Mouse (Mus musculus) megakaryocyte, embryonic 14.5 days (primary cell): Measurements from ENCODE around the gene Dock2. TPM values are rescaled to one million over a fixed set of nuclear protein-coding genes. Genes with fewer than 3 reads are reported as not detected.
"Not testable (repeated sequence)": the region's sequence is repeated elsewhere in the genome, so short reads cannot be mapped to it uniquely, and the experiment has no call there.

Experiments used
- H3K27me3 ChIP-seq: replicated peaks from 2 replicates; pipeline ENCODE3; 2012; ENCODE audit warnings: inconsistent platforms
- H3K36me3 ChIP-seq: replicated peaks from 2 replicates; pipeline ENCODE3; 2012; ENCODE audit warnings: low read length, inconsistent platforms, mixed read lengths
- H3K4me1 ChIP-seq: 2 replicates; pipeline ENCODE4 v1.6.1; 2012; ENCODE audit warnings: inconsistent platforms
- H3K4me3 ChIP-seq: replicated peaks from 2 replicates; pipeline ENCODE3; 2012; ENCODE audit warnings: moderate library complexity, mild to moderate bottlenecking, inconsistent platforms
- H3K9me3 ChIP-seq: 2 replicates; pipeline ENCODE4 v1.6.1; 2012; ENCODE audit warnings: inconsistent platforms
- FLI1 ChIP-seq: IDR thresholded peaks from 2 replicates; pipeline ENCODE4 v1.6.1; 2012; ENCODE audit warnings: low read length, inconsistent platforms, mixed read lengths
- GATA1 ChIP-seq: IDR thresholded peaks from 3 replicates; pipeline ENCODE4 v1.6.1; 2012; ENCODE audit warnings: mixed read lengths, low read length, inconsistent platforms, borderline replicate concordance
- polyA plus RNA-seq: library from polyadenylated mRNA; stranded (reverse); fragments of >175 nt; gene quantifications from 2 replicates; pipeline ENCODE4 v1.2.3, GENCODE M21; 2012; ENCODE audit warnings: low replicate concordance; ENCODE audit not compliant: insufficient read depth

Gene Dock2
- polyA plus RNA-seq, 1 experiment: 15.1 TPM

DNA sequence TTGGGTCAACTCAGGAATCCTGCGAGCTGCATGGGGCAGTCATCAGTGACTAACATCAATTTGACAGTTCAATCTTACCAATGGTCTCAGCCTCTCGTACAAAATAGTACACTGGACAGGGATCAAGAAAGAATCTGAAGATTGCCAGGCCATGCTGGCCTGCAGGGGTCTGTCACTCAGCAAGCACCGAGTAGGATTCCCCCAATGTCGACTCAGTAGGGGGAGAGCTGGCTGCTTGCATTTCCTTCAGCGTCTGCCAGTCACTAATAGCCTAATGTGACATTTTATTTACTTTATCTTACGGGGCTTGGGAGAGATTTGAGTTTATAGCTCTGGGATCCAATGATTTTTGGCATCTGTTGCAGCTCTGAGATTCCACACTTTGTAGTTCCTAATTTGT lies 540.7 kb downstream of the Dock2 start:
- H3K9me3 ChIP-seq: peaks cover 5% of the 10 kb centered on the region; the same call in 1 of the 2 replicates
- no peak overlapping the region for H3K4me3 ChIP-seq
- peaks cover 59% of the 10 kb centered on the region for H3K36me3 ChIP-seq
- H3K4me1 ChIP-seq: no peaks in the 10 kb centered on the region; the same call in 1 of the 2 replicates
- TF ChIP-seq FLI1 (no peak), GATA1 (no peak)
- H3K27me3 ChIP-seq: no peaks in the 10 kb centered on the region

GRCm38 (mm10) chr11:34240252-34240651 lies 543.4 kb downstream of the Dock2 start:
- no peaks in the 10 kb centered on the region for H3K27me3 ChIP-seq
- no peak for TF ChIP-seq GATA1
- TF ChIP-seq FLI1: no peak
- H3K9me3 ChIP-seq: peaks cover 5% of the 10 kb centered on the region; the same call in 1 of the 2 replicates
- no peaks in the 10 kb centered on the region; the same call in 1 of the 2 replicates for H3K4me1 ChIP-seq
- H3K4me3 ChIP-seq: no peak overlapping the region
- H3K36me3 ChIP-seq: peaks cover 64% of the 10 kb centered on the region

DNA sequence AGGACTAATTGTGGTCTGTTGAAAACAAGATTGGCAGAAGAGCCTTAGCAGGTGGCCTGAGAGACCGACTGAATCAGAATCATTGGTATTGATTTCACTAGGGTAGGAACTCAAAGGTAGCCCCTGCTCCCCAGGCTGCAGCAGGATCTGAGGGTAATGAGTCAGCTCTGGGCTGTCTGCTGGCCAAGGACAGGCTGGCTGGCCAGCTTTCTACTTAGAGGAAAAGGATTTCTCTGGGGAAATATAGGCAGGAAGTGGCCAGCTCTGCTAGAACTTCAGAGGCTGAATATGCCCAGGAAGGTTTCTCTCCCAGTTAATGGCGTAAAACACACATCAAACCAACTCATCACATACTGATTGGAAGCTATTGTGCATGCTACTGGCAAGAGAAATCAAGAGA lies 544.0 kb downstream of the Dock2 start:
- H3K4me3 ChIP-seq: no peak overlapping the region
- TF ChIP-seq FLI1 (no peak), GATA1 (no peak)
- H3K36me3 ChIP-seq: peaks cover 64% of the 10 kb centered on the region

DNA sequence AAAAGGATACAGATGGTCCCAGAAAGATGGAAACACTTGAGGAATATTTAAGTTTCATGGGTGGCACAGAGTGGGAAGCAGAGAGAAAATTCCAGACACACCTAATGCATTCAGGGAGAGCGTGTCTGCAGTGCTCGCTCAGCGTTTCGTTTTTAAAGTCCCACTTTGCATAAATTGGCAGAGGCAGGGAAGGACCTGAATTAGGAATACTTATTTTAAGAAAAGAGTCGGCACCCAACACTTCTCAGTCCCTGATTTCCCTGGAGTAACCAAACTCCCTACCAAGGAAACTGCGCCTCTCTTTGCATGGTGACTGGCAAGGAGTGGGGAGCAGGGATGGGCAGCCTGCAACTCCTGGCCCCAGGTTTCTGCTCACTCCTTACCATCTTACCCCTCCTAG lies 546.8 kb downstream of the Dock2 start:
- Histone ChIP-seq H3K9me3 (peaks cover 5% of the 10 kb centered on the region; the same call in 1 of the 2 replicates), H3K4me1 (no peaks in the 10 kb centered on the region; the same call in 1 of the 2 replicates), H3K4me3 (no peak overlapping the region), H3K36me3 (peaks cover 57% of the 10 kb centered on the region), H3K27me3 (no peaks in the 10 kb centered on the region)
- TF ChIP-seq FLI1 (no peak), GATA1 (no peak)

More for the DNA sequence above, 544.0 kb downstream of the Dock2 start:
- H3K27me3 ChIP-seq: no peaks in the 10 kb centered on the region
- peaks cover 5% of the 10 kb centered on the region; the same call in 1 of the 2 replicates for H3K9me3 ChIP-seq
- H3K4me1 ChIP-seq: no peaks in the 10 kb centered on the region; the same call in 1 of the 2 replicates

- H3K36me3 ChIP-seq: peaks cover 57% of the 10 kb centered on the region
- peaks cover 5% of the 10 kb centered on the region; the same call in 1 of the 2 replicates for H3K9me3 ChIP-seq
- H3K4me3 ChIP-seq: no peak overlapping the region
- no peaks in the 10 kb centered on the region for H3K27me3 ChIP-seq
- TF ChIP-seq FLI1 (no peak), GATA1 (no peak)
- H3K4me1 ChIP-seq: no peaks in the 10 kb centered on the region; the same call in 1 of the 2 replicates
Observed at GRCm38 (mm10) chr11:34236091-34236759, 547.5 kb downstream of the Dock2 start.

- TF ChIP-seq FLI1: no peak
- no peak for TF ChIP-seq GATA1
- Histone ChIP-seq H3K27me3 (no peaks in the 10 kb centered on the region), H3K9me3 (no peaks in the 10 kb centered on the region), H3K4me1 (no peaks in the 10 kb centered on the region), H3K36me3 (peaks cover 51% of the 10 kb centered on the region), H3K4me3 (no peak overlapping the region)
Observed at GRCm38 (mm10) chr11:34228758-34229364, 554.8 kb downstream of the Dock2 start.

DNA sequence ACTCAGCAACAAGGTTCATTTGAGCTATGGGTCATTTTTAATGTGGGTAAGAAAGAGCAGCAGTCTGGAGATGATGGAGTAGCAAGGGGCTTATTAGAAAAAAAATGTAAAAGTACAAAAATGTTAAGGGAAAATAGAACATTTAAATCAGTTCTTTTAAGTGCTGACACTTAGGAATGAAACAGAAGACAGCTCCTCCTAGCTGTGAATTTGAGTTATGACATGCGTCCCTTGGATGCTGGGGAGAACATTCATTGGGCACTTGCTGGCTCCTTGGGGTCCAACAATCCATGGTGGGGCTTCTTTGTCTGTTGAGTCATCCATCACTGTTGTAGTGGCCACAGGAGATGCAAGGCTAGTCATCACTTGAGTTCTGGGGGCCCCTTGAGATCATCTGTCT lies 556.5 kb downstream of the Dock2 start:
- H3K4me1 ChIP-seq: no peaks in the 10 kb centered on the region
- no peaks in the 10 kb centered on the region for H3K9me3 ChIP-seq
- peaks cover 42% of the 10 kb centered on the region for H3K36me3 ChIP-seq
- no peak overlapping the region for H3K4me3 ChIP-seq
- H3K27me3 ChIP-seq: peaks cover 2% of the 10 kb centered on the region
- no peak for TF ChIP-seq GATA1
- TF ChIP-seq FLI1: no peak

DNA sequence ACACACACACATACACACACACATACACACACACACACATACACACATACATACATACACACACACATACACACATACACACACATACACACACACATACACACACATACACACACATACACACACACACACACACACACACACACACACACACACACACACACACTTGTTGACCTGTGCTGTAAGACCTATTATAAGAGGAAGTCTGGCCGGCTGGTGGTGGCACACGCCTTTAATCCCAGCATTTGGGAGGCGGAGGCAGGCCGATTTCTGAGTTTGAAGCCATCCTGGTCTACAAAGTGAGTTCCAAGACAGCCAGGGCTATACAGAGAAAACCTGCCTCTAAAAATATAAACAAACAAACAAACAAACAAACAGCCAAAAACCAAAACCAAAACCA lies 563.1 kb downstream of the Dock2 start:
- H3K27me3 ChIP-seq: peaks cover 10% of the 10 kb centered on the region
- H3K4me3 ChIP-seq, H3K9me3 ChIP-seq, H3K4me1 ChIP-seq, H3K36me3 ChIP-seq: not testable (repeated sequence)

DNA sequence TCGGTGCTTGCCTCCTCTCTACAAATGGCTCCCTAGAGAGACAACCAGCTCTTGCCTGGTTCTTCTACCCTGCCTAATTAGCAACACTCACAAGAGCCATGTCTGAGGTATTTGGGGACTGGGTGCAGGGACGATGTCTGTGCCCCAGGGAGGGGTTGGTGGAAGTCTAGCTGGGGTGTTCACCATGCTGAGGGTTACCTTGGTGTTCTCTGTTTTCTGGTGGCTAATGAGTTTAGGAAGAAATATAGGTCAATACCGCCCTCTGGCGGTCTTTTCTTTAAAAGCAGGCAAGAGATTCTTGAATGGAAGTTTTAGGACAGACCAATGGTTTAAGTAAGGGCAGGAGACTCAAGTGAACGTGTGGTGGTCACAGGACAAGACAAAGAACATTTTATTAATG lies 570.8 kb downstream of the Dock2 start:
- Histone ChIP-seq H3K4me3 (no peak overlapping the region), H3K4me1 (no peaks in the 10 kb centered on the region), H3K36me3 (no peaks in the 10 kb centered on the region), H3K9me3 (no peaks in the 10 kb centered on the region), H3K27me3 (peaks cover 39% of the 10 kb centered on the region)
- TF ChIP-seq FLI1 (no peak), GATA1 (no peak)

DNA sequence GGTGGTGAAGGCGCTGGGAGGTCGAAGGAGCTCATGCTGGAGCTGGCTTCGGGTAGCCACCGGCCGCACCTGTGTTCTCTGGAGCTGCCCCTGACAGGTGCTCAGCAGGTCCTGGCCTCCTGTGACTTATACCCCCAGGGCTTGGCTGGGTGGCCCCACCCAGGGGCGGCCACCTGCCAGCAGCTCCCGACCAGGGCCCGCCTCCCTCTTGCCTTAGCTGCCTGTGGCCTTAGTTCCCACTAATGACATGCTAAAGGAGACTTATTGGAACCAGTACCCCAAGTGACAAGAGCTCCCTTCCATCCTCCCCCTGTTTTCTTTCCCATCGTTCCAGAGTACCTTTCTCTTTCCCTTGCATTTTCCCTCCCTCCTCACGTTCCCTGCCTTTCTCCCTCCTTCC lies 575.7 kb downstream of the Dock2 start, which contains the start of gene Foxi1:
Gene Foxi1 (minus strand): TSS at position 101 of the 400 bp plus-strand sequence.
- no peak within 1 kb of the TSS for H3K4me3 ChIP-seq
- TF ChIP-seq FLI1 (no peak), GATA1 (no peak)
- H3K4me1 ChIP-seq: no peaks in the 10 kb centered on the region
- H3K27me3 ChIP-seq: peaks cover 62% of the 10 kb centered on the region
- H3K9me3 ChIP-seq: no peaks in the 10 kb centered on the region
- H3K36me3 ChIP-seq: no peaks in the 10 kb centered on the region
